Mouse (Mus musculus) cerebellum, adult 9-11 months (tissue): ENCODE measurements around the gene Btbd35f4.
"Not testable (repeated sequence)": the region's sequence is repeated elsewhere in the genome, so short reads cannot be mapped to it uniquely, and the experiment has no call there.

Source experiments
- DNase-seq: peaks from one replicate; pipeline ENCODE4 v3.0.0; 2022

Gene Btbd35f4

DNA sequence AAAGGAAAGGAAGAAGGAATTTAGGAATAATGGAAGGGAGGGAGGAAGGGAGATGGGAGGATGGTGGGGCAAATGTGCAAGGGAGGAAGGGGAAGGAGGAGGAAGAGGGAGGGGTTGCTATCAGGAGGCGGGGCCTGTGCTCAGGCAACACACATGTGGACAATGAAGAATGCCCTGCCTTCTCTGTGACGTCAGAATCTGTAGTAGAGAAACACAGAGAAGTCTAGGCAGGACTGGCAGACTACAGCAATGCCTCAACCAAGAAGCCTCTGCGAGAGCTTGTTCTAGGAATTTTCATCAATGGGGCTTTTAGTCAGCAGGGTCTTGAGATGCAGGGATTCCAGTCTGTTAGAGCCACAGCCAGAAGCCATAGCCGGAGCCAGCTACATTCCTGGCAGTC lies at the start of gene Btbd35f4:
Gene Btbd35f4 (plus strand): TSS at position 301 of the 400 bp plus-strand sequence.
- not testable (repeated sequence) for DNase-seq

DNA sequence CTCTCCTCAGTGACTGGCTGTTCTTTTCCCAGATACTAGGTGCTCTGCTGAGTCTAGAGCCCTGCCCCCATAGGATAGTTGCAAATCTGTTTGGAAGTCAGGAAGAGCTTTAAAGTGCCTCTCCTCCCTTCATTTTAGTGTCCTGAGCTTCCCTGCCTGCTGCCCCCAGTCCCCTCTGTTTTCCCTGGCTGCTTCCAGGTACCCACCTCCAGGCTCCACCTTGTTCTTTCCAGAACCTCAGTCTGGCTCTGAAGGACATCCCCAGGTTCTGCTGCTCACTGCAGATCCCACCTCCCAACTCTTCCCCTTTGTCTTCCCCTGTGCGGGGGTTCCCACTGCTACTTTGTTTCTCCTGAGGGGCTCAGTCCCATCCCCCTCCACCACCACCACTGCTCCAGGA lies 39.7 kb downstream of the Btbd35f4 start:
- DNase-seq = not testable (repeated sequence)
